In genomic region chr7:27189271-27189931, GRCm38 (mm10) we compare ENCODE assay signal across 12 mouse cellular contexts. TPM values are rescaled to one million over a fixed set of nuclear protein-coding genes. Genes with fewer than 3 reads are reported as not detected.
DNase-seq lines count a peak whose midpoint lies in the region; TF ChIP-seq lines count a peak whose summit lies in the region.
"Had no signal": no experiment of that assay in that cellular context is flagged by ENCODE, and none has a peak within 500 bp of the region (broad histone marks: within the 10 kb centered on the region; RNA-seq: fewer than 3 reads in every experiment).

No protein-coding gene starts in this region.

- TF ChIP-seq CTCF in heart, adult 2 months (IDR thresholded peaks at IDR 0.05) = peak; percentile 48

- no peak overlapping the region for H3K27ac ChIP-seq in heart, adult 2 months
- H3K27ac ChIP-seq in ES-E14 (ENCODE audit: insufficient read depth, low read depth, low read length, poor library complexity, severe bottlenecking) = no peak overlapping the region
- H3K27ac ChIP-seq: stomach, embryonic 15.5 days had no signal

- no peak for TF ChIP-seq POLR2A in heart, adult 2 months (IDR thresholded peaks at IDR 0.05; ENCODE audit: insufficient read depth, low read depth, low read length)

- H3K4me1 ChIP-seq in heart, adult 2 months (ENCODE audit: control insufficient read depth, insufficient read depth, low read length) = no peaks in the 10 kb centered on the region; the same call in 1 of the 2 replicates
- H3K4me1 ChIP-seq in ES-E14 (ENCODE audit: control insufficient read depth in 2 of 2, insufficient read depth in 2 of 2, low read length in 2 of 2, poor library complexity in 1 of 2) = peaks cover 2 to 15% of the 10 kb centered on the region in 2 experiments

- peaks cover 3% of the 10 kb centered on the region; the same call in 1 of the 2 replicates for H3K79me2 ChIP-seq in heart, adult 2 months (replicated peaks; ENCODE audit: control insufficient read depth, insufficient read depth, low read length)

- H3K9me3 ChIP-seq in ES-E14 (ENCODE audit: control insufficient read depth, insufficient read depth, low read depth, low read length) = no peaks in the 10 kb centered on the region
- H3K9me3 ChIP-seq: stomach, embryonic 15.5 days had no signal

- in situ Hi-C loops in ES-E14 (cut with MboI; ENCODE audit: low sequenced_read_pairs in 2 of 2, unreplicated experiment in 2 of 2) = no loop called here

- peaks cover 3% of the 10 kb centered on the region; the same call in 1 of the 2 replicates for H3K36me3 ChIP-seq in heart, adult 2 months (ENCODE audit: control insufficient read depth, insufficient read depth, low read length)
- peaks cover 82% of the 10 kb centered on the region for H3K36me3 ChIP-seq in ES-E14 (ENCODE audit: control insufficient read depth, insufficient read depth, low read length, poor library complexity, severe bottlenecking)

- H3K27me3 ChIP-seq in heart, adult 2 months (ENCODE audit: control insufficient read depth, insufficient read depth, low read length) = no peaks in the 10 kb centered on the region
- H3K27me3 ChIP-seq: stomach, embryonic 15.5 days had no signal

- intact Hi-C loops in heart, adult 2 months (cut with DNase I) = no loop called here

- no peak overlapping the region for H3K9ac ChIP-seq in heart, adult 2 months (ENCODE audit: low read depth, low read length)
- H3K9ac ChIP-seq in ES-E14 (ENCODE audit: insufficient read depth, low read depth, low read length, poor library complexity, severe bottlenecking) = peak overlapping the region; percentile 40; the same call in 1 of the 2 replicates
- H3K9ac ChIP-seq: stomach, embryonic 15.5 days had no signal

- no peak overlapping the region for H3K4me3 ChIP-seq in heart, adult 2 months
- peak overlapping the region in 1 of 2 experiments; percentile 1; a peak in 1 of 4 replicates for H3K4me3 ChIP-seq in ES-E14 (ENCODE audit: insufficient read depth in 1 of 2, low read depth in 1 of 2, low read length in 2 of 2, poor library complexity in 1 of 2, severe bottlenecking in 1 of 2)
- H3K4me3 ChIP-seq: stomach, embryonic 15.5 days had no signal

- no peak for DNase-seq in heart, adult 2 months
- DNase-seq in heart, postnatal 4 days = no peak
- DNase-seq in lung, postnatal 36 days = peak; percentile 28
- DNase-seq in lung, postnatal 25 days (ENCODE audit: low spot score) = no peak
- no peak for DNase-seq in ES-E14 (ENCODE audit: low read depth, low spot score)
- peak; percentile 25 for DNase-seq in naive thymus-derived CD4-positive, alpha-beta T cell, adult 2 months (ENCODE audit: low read depth)
- DNase-seq in T-cell, adult 2 months (ENCODE audit: low spot score) = no peak
- DNase-seq in layer of hippocampus, postnatal 36 days = no peak
- DNase-seq: kidney, adult 9 months had no signal

- no peak for TF ChIP-seq EP300 in heart, adult 2 months (IDR thresholded peaks at IDR 0.05; ENCODE audit: insufficient read depth, low read depth, low read length)

- WGBS in heart, adult 2 months = 98% methylated on average over 10 of the region's 10 CpGs

TF ChIP-seq in ES-E14, 5 proteins besides CTCF, POLR2A, EP300 and RAD21:
- TF ChIP-seq HCFC1 (IDR thresholded peaks at IDR 0.05; ENCODE audit: borderline replicate concordance, insufficient read depth, low read length) = no peak
- no peak for TF ChIP-seq ZC3H11A (IDR thresholded peaks at IDR 0.05; ENCODE audit: borderline replicate concordance, low read depth, low read length)
- no peak for TF ChIP-seq CHD2 (IDR thresholded peaks at IDR 0.05; ENCODE audit: low read depth, low read length)
- TF ChIP-seq ZNF384 (IDR thresholded peaks at IDR 0.05; ENCODE audit: low read depth, low read length) = no peak; the same call in 1 of the 2 replicates
- no peak for TF ChIP-seq MAFK (IDR thresholded peaks at IDR 0.05; ENCODE audit: insufficient read depth, low read depth, low read length)

RNA-seq across cellular contexts. Expression of gene BC024978, which starts 6.2 kb away (rescaled TPM):
- 10 to 100 TPM; 14.2 TPM for total RNA-seq in heart, adult 2 months (2021)
- 11.3 and 13.9 TPM in 2 replicates for polyA plus RNA-seq in heart, adult 2 months (2012; rRNA removed)
- total RNA-seq in heart, postnatal 4 days (2021) = 10 to 100 TPM; 14.6 to 18.0 TPM
- 10.4 and 12.0 TPM in 2 replicates for total RNA-seq in ES-E14 (2012; rRNA removed)
- total RNA-seq in layer of hippocampus, postnatal 36 days (2021) = 10 to 100 TPM; 20.4 to 25.4 TPM

RNA-seq across cellular contexts. Expression of gene Snrpa, which starts 6.7 kb away (rescaled TPM):
- 10 to 100 TPM; 40.6 to 41.3 TPM for total RNA-seq in heart, adult 2 months (2021)
- 85.0 and 87.1 TPM in 2 replicates for polyA plus RNA-seq in heart, adult 2 months (2012; rRNA removed)
- 10 to 100 TPM; 64.8 to 69.5 TPM for total RNA-seq in heart, postnatal 4 days (2021)
- 113 and 129 TPM in 2 replicates for total RNA-seq in ES-E14 (2012; rRNA removed)
- total RNA-seq in layer of hippocampus, postnatal 36 days (2021) = 10 to 100 TPM; 84.2 to 96.0 TPM

RNA-seq across cellular contexts. Expression of gene Mia, which starts 8.4 kb away (rescaled TPM):
- under 1 TPM in 1 of 2 experiments, not detected in 1; 0.39 TPM for total RNA-seq in heart, adult 2 months (2021)
- 0.50 and 0.78 TPM in 2 replicates for polyA plus RNA-seq in heart, adult 2 months (2012; rRNA removed)
- total RNA-seq in heart, postnatal 4 days (2021) = not detected
- 12.5 and 36.3 TPM in 2 replicates for total RNA-seq in ES-E14 (2012; rRNA removed)
- total RNA-seq in layer of hippocampus, postnatal 36 days (2021) = 1 to 10 TPM; 1.8 to 2.0 TPM

RNA-seq across cellular contexts. Expression of gene Gm21983, which starts 8.5 kb away (rescaled TPM):
- under 1 TPM in 1 of 2 experiments, not detected in 1; 0.16 TPM for total RNA-seq in heart, adult 2 months (2021)
- not detected in 2 replicates for polyA plus RNA-seq in heart, adult 2 months (2012; rRNA removed)
- not detected for total RNA-seq in heart, postnatal 4 days (2021)
- 1.3 TPM in 1 of 2 replicates, not detected in the other for total RNA-seq in ES-E14 (2012; rRNA removed)
- not detected for total RNA-seq in layer of hippocampus, postnatal 36 days (2021)
- polyA plus RNA-seq: embryonic facial prominence, embryonic 11.5 days; limb, embryonic 11.5 days had no signal

RNA-seq across cellular contexts. Expression of gene Rab4b, which starts 10.7 kb away (rescaled TPM):
- total RNA-seq in heart, adult 2 months (2021) = 10 to 100 TPM; 11.0 TPM
- polyA plus RNA-seq in heart, adult 2 months (2012; rRNA removed) = 22.4 and 23.1 TPM in 2 replicates
- 10 to 100 TPM; 24.7 to 27.8 TPM for total RNA-seq in heart, postnatal 4 days (2021)
- 28.3 and 44.2 TPM in 2 replicates for total RNA-seq in ES-E14 (2012; rRNA removed)
- total RNA-seq in layer of hippocampus, postnatal 36 days (2021) = 10 to 100 TPM; 93.5 to 98.7 TPM

Comparison
In these comparisons a context has a peak if more than half of its experiments do, and no peak if none do; other contexts are left out.
1. DNase-seq: peak in lung, postnatal 36 days (single experiment) and naive thymus-derived CD4-positive, alpha-beta T cell, adult 2 months (single experiment); none in heart, adult 2 months (0 of 2), heart, postnatal 4 days (single experiment), lung, postnatal 25 days (single experiment), ES-E14 (single experiment), T-cell, adult 2 months (single experiment) and layer of hippocampus, postnatal 36 days (0 of 2).